Mouse (Mus musculus) embryonic facial prominence, embryonic 11.5 days (tissue): ENCODE results near the gene Naa20. TPM values are rescaled to one million over a fixed set of nuclear protein-coding genes. Genes with fewer than 3 reads are reported as not detected.

Source experiments
- ATAC-seq: fragments of 200-750 bp; cut with Nextera tagmentation; replicated peaks from 2 replicates; pipeline ENCODE4 v1.8.0; 2017; ENCODE audit warnings: low read depth; ENCODE audit not compliant: insufficient number of reproducible peaks, low FRiP score, low TSS enrichment
- DNase-seq: peaks from one replicate; pipeline ENCODE4 v3.0.0-alpha.2; 2015; ENCODE audit warnings: low spot score
- H3K27ac ChIP-seq: fragments of 300-500 bp; sonication (generic); replicated peaks from 2 replicates; pipeline ENCODE4 v1.5.1; 2014; ENCODE audit warnings: mild to moderate bottlenecking, low read depth, low read length, control low read depth
- H3K27me3 ChIP-seq: fragments of 300-500 bp; sonication (generic); 2 replicates; pipeline ENCODE4 v1.6.1; 2014; ENCODE audit warnings: mild to moderate bottlenecking, low read length, moderate library complexity, mixed read lengths; ENCODE audit not compliant: control insufficient read depth, insufficient read depth
- H3K36me3 ChIP-seq: fragments of 300-500 bp; sonication (generic); replicated peaks from 2 replicates; pipeline ENCODE4 v1.6.1; 2014; ENCODE audit warnings: low read depth, mild to moderate bottlenecking, low read length, moderate library complexity, mixed read lengths; ENCODE audit not compliant: control insufficient read depth, insufficient read depth
- H3K4me1 ChIP-seq: fragments of 300-500 bp; sonication (generic); 2 replicates; pipeline ENCODE4 v1.6.1; 2014; ENCODE audit warnings: low read length, mixed read lengths; ENCODE audit not compliant: control insufficient read depth, insufficient read depth
- H3K4me2 ChIP-seq: fragments of 300-500 bp; sonication (generic); 2 replicates; pipeline ENCODE4 v1.6.1; 2014; ENCODE audit warnings: low read depth, mild to moderate bottlenecking, control low read depth, low read length, moderate library complexity
- H3K4me3 ChIP-seq: fragments of 300-500 bp; sonication (generic); 2 replicates; pipeline ENCODE4 v1.5.1; 2014; ENCODE audit warnings: low read depth, low read length, control low read depth
- H3K9ac ChIP-seq: fragments of 300-500 bp; sonication (generic); replicated peaks from 2 replicates; pipeline ENCODE4 v1.6.1; 2014; ENCODE audit warnings: mild to moderate bottlenecking, control low read depth, low read length
- H3K9me3 ChIP-seq: fragments of 300-500 bp; sonication (generic); replicated peaks from 2 replicates; pipeline ENCODE4 v1.6.1; 2016; ENCODE audit warnings: mild to moderate bottlenecking, low read length, inconsistent platforms, mixed read lengths; ENCODE audit not compliant: control insufficient read depth
- WGBS: fragments of 180-500 bp; shearing (Covaris S2); extraction: QIAGEN DNeasy Blood & Tissue Kit; methylation state at CpG from one replicate; pipeline ENCODE4 v1.1.7; 2014; 5-methylcytosine and 5-hydroxymethylcytosine counted together
- polyA plus RNA-seq: library from polyadenylated mRNA; unstranded; fragments of >200 nt; fragmentation: Nextera tagmentation; extraction: Ambion mirVana; gene quantifications from 2 replicates; pipeline ENCODE4 v1.2.1, GENCODE M21; 2014

Naa20 gene
- polyA plus RNA-seq, 1 experiment from 2014 or later = 178 TPM

GRCm38 (mm10) chr2:145948402-145948954, 46.6 kb downstream of the Naa20 start:
- ATAC-seq (no peak), DNase-seq (no peak)
- no peaks in the 10 kb centered on the region for H3K4me1 ChIP-seq
- no peaks in the 10 kb centered on the region for H3K36me3 ChIP-seq
- no peak overlapping the region for H3K4me2 ChIP-seq
- H3K27me3 ChIP-seq = no peaks in the 10 kb centered on the region
- no peaks in the 10 kb centered on the region for H3K9me3 ChIP-seq
- H3K27ac ChIP-seq = no peak overlapping the region
- no peak overlapping the region for H3K9ac ChIP-seq
- H3K4me3 ChIP-seq = no peak overlapping the region
- WGBS = 61% methylated on average over 7 of the region's 7 CpGs

- DNase-seq (no peak), ATAC-seq (no peak)
- H3K4me1 ChIP-seq = no peaks in the 10 kb centered on the region
- no peak overlapping the region for H3K27ac ChIP-seq
- no peak overlapping the region for H3K9ac ChIP-seq
- no peaks in the 10 kb centered on the region for H3K27me3 ChIP-seq
- no peaks in the 10 kb centered on the region for H3K9me3 ChIP-seq
- 39% methylated on average over 11 of the region's 11 CpGs for WGBS
- H3K36me3 ChIP-seq = no peaks in the 10 kb centered on the region
- H3K4me2 ChIP-seq = no peak overlapping the region
- H3K4me3 ChIP-seq = no peak overlapping the region
These were observed 47.7 kb downstream of the Naa20 start for GRCm38 (mm10) chr2:145949475-145950068.

- DNase-seq (peak; percentile 21), ATAC-seq (no peak)
- no peak overlapping the region for H3K27ac ChIP-seq
- H3K4me3 ChIP-seq = no peak overlapping the region
- H3K4me1 ChIP-seq = no peaks in the 10 kb centered on the region
- no peak overlapping the region for H3K9ac ChIP-seq
- H3K4me2 ChIP-seq = no peak overlapping the region
- no peaks in the 10 kb centered on the region for H3K36me3 ChIP-seq
- no peaks in the 10 kb centered on the region for H3K27me3 ChIP-seq
- no peaks in the 10 kb centered on the region for H3K9me3 ChIP-seq
- 4% methylated on average over 10 of the region's 10 CpGs for WGBS
These were observed 48.3 kb downstream of the Naa20 start for GRCm38 (mm10) chr2:145950239-145950638.

GRCm38 (mm10) chr2:145952726-145953125, 50.8 kb downstream of the Naa20 start:
- no peaks in the 10 kb centered on the region for H3K4me1 ChIP-seq
- WGBS = 84% methylated on average over 5 of the region's 5 CpGs
- H3K9me3 ChIP-seq = no peaks in the 10 kb centered on the region
- no peaks in the 10 kb centered on the region for H3K27me3 ChIP-seq
- DNase-seq (no peak), ATAC-seq (no peak)
- no peak overlapping the region for H3K4me3 ChIP-seq
- H3K36me3 ChIP-seq = no peaks in the 10 kb centered on the region
- H3K4me2 ChIP-seq = no peak overlapping the region
- H3K9ac ChIP-seq = no peak overlapping the region
- H3K27ac ChIP-seq = no peak overlapping the region

GRCm38 (mm10) chr2:145955844-145956243, 53.9 kb downstream of the Naa20 start:
- WGBS = 68% methylated on average over 10 of the region's 10 CpGs
- no peak for DNase-seq
- Histone ChIP-seq H3K27me3 (no peaks in the 10 kb centered on the region), H3K36me3 (no peaks in the 10 kb centered on the region), H3K9me3 (no peaks in the 10 kb centered on the region), H3K4me2 (no peak overlapping the region), H3K9ac (no peak overlapping the region), H3K4me1 (no peaks in the 10 kb centered on the region), H3K27ac (no peak overlapping the region), H3K4me3 (no peak overlapping the region)
- ATAC-seq = no peak

- H3K36me3 ChIP-seq = no peaks in the 10 kb centered on the region
- H3K9ac ChIP-seq = no peak overlapping the region
- ATAC-seq (no peak), DNase-seq (no peak)
- H3K27me3 ChIP-seq = no peaks in the 10 kb centered on the region
- no peak overlapping the region for H3K4me2 ChIP-seq
- WGBS = 69% methylated on average over 5 of the region's 5 CpGs
- no peaks in the 10 kb centered on the region for H3K4me1 ChIP-seq
- no peaks in the 10 kb centered on the region for H3K9me3 ChIP-seq
- no peak overlapping the region for H3K4me3 ChIP-seq
- no peak overlapping the region for H3K27ac ChIP-seq
These were observed 54.4 kb downstream of the Naa20 start for GRCm38 (mm10) chr2:145956318-145956717.

- Histone ChIP-seq H3K27me3 (no peaks in the 10 kb centered on the region), H3K9me3 (no peaks in the 10 kb centered on the region), H3K36me3 (no peaks in the 10 kb centered on the region), H3K4me1 (no peaks in the 10 kb centered on the region), H3K4me3 (no peak overlapping the region), H3K9ac (no peak overlapping the region), H3K27ac (no peak overlapping the region), H3K4me2 (no peak overlapping the region)
- WGBS = 11% methylated on average over 4 of the region's 4 CpGs
- ATAC-seq (no peak), DNase-seq (peak; percentile 81)
These were observed 55.6 kb downstream of the Naa20 start for GRCm38 (mm10) chr2:145957450-145957849.

- Histone ChIP-seq H3K27ac (no peak overlapping the region), H3K9me3 (no peaks in the 10 kb centered on the region), H3K27me3 (no peaks in the 10 kb centered on the region), H3K4me3 (no peak overlapping the region), H3K4me1 (no peaks in the 10 kb centered on the region), H3K4me2 (no peak overlapping the region), H3K9ac (no peak overlapping the region), H3K36me3 (no peaks in the 10 kb centered on the region)
- 86% methylated on average over 6 of the region's 6 CpGs for WGBS
- DNase-seq = no peak
- ATAC-seq = no peak
These were observed 56.2 kb downstream of the Naa20 start for GRCm38 (mm10) chr2:145958097-145958496.
